Mouse (Mus musculus) intestine, embryonic 16.5 days (tissue): ENCODE data around the gene Fam81a. TPM values are rescaled to one million over a fixed set of nuclear protein-coding genes. Genes with fewer than 3 reads are reported as not detected.

Experiments
- ATAC-seq: fragments of 200-750 bp; cut with Nextera tagmentation; 2 replicates; pipeline ENCODE4 v1.8.0; 2017; ENCODE audit warnings: moderate TSS enrichment, moderate library complexity
- H3K27ac ChIP-seq: fragments of 300-500 bp; sonication (generic); 2 replicates; pipeline ENCODE4 v1.5.1; 2014; ENCODE audit warnings: mild to moderate bottlenecking, low read length
- H3K27me3 ChIP-seq: fragments of 300-500 bp; sonication (generic); replicated peaks from 2 replicates; pipeline ENCODE4 v1.6.1; 2014; ENCODE audit warnings: low read length, control low read depth, mixed read lengths; ENCODE audit not compliant: control insufficient read depth, insufficient read depth
- H3K36me3 ChIP-seq: fragments of 300-500 bp; sonication (generic); 2 replicates; pipeline ENCODE4 v1.6.1; 2014; ENCODE audit warnings: low read length, control low read depth; ENCODE audit not compliant: control insufficient read depth, insufficient read depth
- H3K4me1 ChIP-seq: fragments of 300-500 bp; sonication (generic); 2 replicates; pipeline ENCODE4 v1.6.1; 2014; ENCODE audit warnings: low read length, control low read depth, mixed read lengths; ENCODE audit not compliant: control insufficient read depth, insufficient read depth
- H3K4me2 ChIP-seq: fragments of 300-500 bp; sonication (generic); 2 replicates; pipeline ENCODE4 v1.6.1; 2014; ENCODE audit warnings: low read depth, low read length, control low read depth
- H3K4me3 ChIP-seq: fragments of 300-500 bp; sonication (generic); 2 replicates; pipeline ENCODE4 v1.5.1; 2014; ENCODE audit warnings: mild to moderate bottlenecking, low read length
- H3K9ac ChIP-seq: fragments of 300-500 bp; sonication (generic); 2 replicates; pipeline ENCODE4 v1.6.1; 2014; ENCODE audit warnings: low read depth, low read length
- H3K9me3 ChIP-seq: fragments of 300-500 bp; sonication (generic); 2 replicates; pipeline ENCODE4 v1.6.1; 2016; ENCODE audit warnings: low read length, control low read depth; ENCODE audit not compliant: control insufficient read depth
- WGBS: fragments of 180-500 bp; shearing (Covaris S2); extraction: QIAGEN DNeasy Blood & Tissue Kit; methylation state at CpG from one replicate; pipeline ENCODE4 v1.1.7; 2014; 5-methylcytosine and 5-hydroxymethylcytosine counted together
- polyA plus RNA-seq: library from polyadenylated mRNA; unstranded; fragments of >200 nt; fragmentation: Nextera tagmentation; extraction: Ambion mirVana; gene quantifications from 2 replicates; pipeline ENCODE4 v1.2.1, GENCODE M21; 2015

Gene Fam81a
- polyA plus RNA-seq, 1 experiment from 2014 or later = 4.8 TPM

GRCm38 (mm10) chr9:70039597-70040385 is 102.6 kb downstream of the Fam81a start:
- WGBS = 68% methylated on average over 6 of the region's 6 CpGs
- no peaks in the 10 kb centered on the region for H3K36me3 ChIP-seq
- H3K4me1 ChIP-seq = peaks cover 6% of the 10 kb centered on the region; the same call in 1 of the 2 replicates
- H3K27ac ChIP-seq = 0 out of 2 replicates have a peak overlapping the region, but pooled peaks have one; percentile 4
- H3K9me3 ChIP-seq = no peaks in the 10 kb centered on the region
- no peak overlapping the region for H3K4me3 ChIP-seq
- no peaks in the 10 kb centered on the region for H3K27me3 ChIP-seq
- H3K4me2 ChIP-seq = no peak overlapping the region
- ATAC-seq = peak; percentile 52
- no peak overlapping the region for H3K9ac ChIP-seq

Other genes starting within 250 kb of the Fam81a start
- gene Bnip2, start 153.1 kb downstream of the Fam81a start, polyA plus RNA-seq = 54.9 and 60.0 TPM in 2 replicates
- 139 and 151 TPM in 2 replicates for gene Gtf2a2, start 130.0 kb downstream of the Fam81a start, polyA plus RNA-seq
- 12.7 and 13.0 TPM in 2 replicates for gene Gcnt3, start 104.5 kb downstream of the Fam81a start, polyA plus RNA-seq
- gene Myo1e, start 64.8 kb upstream of the Fam81a start, polyA plus RNA-seq = 18.2 and 19.5 TPM in 2 replicates